Mouse (Mus musculus): Measurements from ENCODE around the gene Rdh5. TPM values are rescaled to one million over a fixed set of nuclear protein-coding genes. Genes with fewer than 3 reads are reported as not detected.

Gene Rdh5
- total RNA-seq, 2 experiments from 2014 or later: 9.8 to 11.8 TPM

GRCm38 (mm10) chr10:128931441-128931840 is 8.8 kb upstream of the Rdh5 start:
- DNase-seq (ENCODE audit: low spot score in 2 of 2): no peak

GRCm38 (mm10) chr10:128929638-128930378 is 7.1 kb upstream of the Rdh5 start:
- DNase-seq (ENCODE audit: low spot score in 2 of 2): no peak

GRCm38 (mm10) chr10:128928356-128928755 is 5.7 kb upstream of the Rdh5 start:
- no peak for DNase-seq (ENCODE audit: low spot score in 2 of 2)

- no peak for DNase-seq (ENCODE audit: low spot score in 2 of 2)
Measured at GRCm38 (mm10) chr10:128923935-128924334, 1.2 kb upstream of the Rdh5 start, which contains the start of gene Bloc1s1. TSS of gene Bloc1s1 (minus strand) at chr10:128924035.

GRCm38 (mm10) chr10:128923013-128923691 is 464 bp upstream of the Rdh5 start:
- DNase-seq (ENCODE audit: low spot score in 2 of 2): peak; percentile 92

GRCm38 (mm10) chr10:128921883-128922821 is 536 bp downstream of the Rdh5 start:
- DNase-seq (ENCODE audit: low spot score in 2 of 2): peak; percentile 26 to 33

- no peak for DNase-seq (ENCODE audit: low spot score in 2 of 2)
Measured at GRCm38 (mm10) chr10:128921251-128921650, 1.4 kb downstream of the Rdh5 start.

- DNase-seq (ENCODE audit: low spot score in 2 of 2): peak in 1 of 2 experiments; percentile 25
Measured at GRCm38 (mm10) chr10:128920736-128921161, 1.9 kb downstream of the Rdh5 start.

- DNase-seq (ENCODE audit: low spot score in 2 of 2): no peak
Measured at GRCm38 (mm10) chr10:128919966-128920365, 2.7 kb downstream of the Rdh5 start.

- no peak for DNase-seq (ENCODE audit: low spot score in 2 of 2)
Measured at GRCm38 (mm10) chr10:128919203-128919631, 3.5 kb downstream of the Rdh5 start.

- no peak for DNase-seq (ENCODE audit: low spot score in 2 of 2)
Measured at GRCm38 (mm10) chr10:128918246-128918645, 4.4 kb downstream of the Rdh5 start.

- DNase-seq (ENCODE audit: low spot score in 2 of 2): no peak
Measured at GRCm38 (mm10) chr10:128917400-128917799, 5.3 kb downstream of the Rdh5 start.

GRCm38 (mm10) chr10:128916665-128917064 is 6.0 kb downstream of the Rdh5 start:
- no peak for DNase-seq (ENCODE audit: low spot score in 2 of 2)

- no peak for DNase-seq (ENCODE audit: low spot score in 2 of 2)
Measured at GRCm38 (mm10) chr10:128915550-128915949, 7.1 kb downstream of the Rdh5 start.

GRCm38 (mm10) chr10:128913696-128914095 is 9.0 kb downstream of the Rdh5 start:
- DNase-seq (ENCODE audit: low spot score in 2 of 2): no peak

- DNase-seq (ENCODE audit: low spot score in 2 of 2): peak; percentile 86 to 87
Measured at GRCm38 (mm10) chr10:128913219-128913618, 9.5 kb downstream of the Rdh5 start.

- DNase-seq (ENCODE audit: low spot score in 2 of 2): no peak
Measured at GRCm38 (mm10) chr10:128912791-128913190, 9.9 kb downstream of the Rdh5 start.

- no peak for DNase-seq (ENCODE audit: low spot score in 2 of 2)
Measured at GRCm38 (mm10) chr10:128912268-128912667, 10.4 kb downstream of the Rdh5 start.

- no peak for DNase-seq (ENCODE audit: low spot score in 2 of 2)
Measured at GRCm38 (mm10) chr10:128911430-128911829, 11.3 kb downstream of the Rdh5 start.

- peak; percentile 47 to 55 for DNase-seq (ENCODE audit: low spot score in 2 of 2)
Measured at GRCm38 (mm10) chr10:128910066-128910841, 12.4 kb downstream of the Rdh5 start.

Data from adrenal gland, adult 18-20 months (tissue).